Mouse (Mus musculus): ENCODE data around the gene Fpr1. TPM values are rescaled to one million over a fixed set of nuclear protein-coding genes. Genes with fewer than 3 reads are reported as not detected.
A peak's percentile ranks its signal among the peaks of the same experiment; 100 is the strongest.

Gene Fpr1
- polyA plus RNA-seq, 1 experiment from 2014 or later: not detected

DNA sequence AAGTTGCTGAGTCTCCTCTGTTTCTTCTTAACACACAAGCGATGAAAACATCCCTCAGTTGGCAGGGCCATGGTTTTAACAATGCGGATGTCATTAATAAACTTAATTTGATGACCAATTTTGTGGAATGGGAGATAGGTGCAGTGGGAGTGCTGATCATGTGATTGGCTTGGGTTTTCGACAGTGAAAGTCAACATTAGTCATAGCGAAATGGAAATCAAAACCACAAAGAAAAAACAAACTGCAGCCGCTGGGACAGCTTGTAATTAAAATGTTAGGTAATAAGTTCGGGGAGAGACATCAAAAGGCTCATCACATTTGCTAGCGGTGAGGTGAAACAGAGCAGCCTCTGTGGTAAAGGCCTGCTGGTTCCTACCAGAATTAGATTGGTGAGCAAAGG, 42.9 kb downstream of the Fpr1 start:
- ATAC-seq (ENCODE audit: low FRiP score) (no peak), DNase-seq (ENCODE audit: low spot score, missing footprints) (no peak)
- Histone ChIP-seq H3K4me1 (ENCODE audit: control insufficient read depth, insufficient read depth, low read length) (peaks cover 7% of the 10 kb centered on the region), H3K9me3 (ENCODE audit: control insufficient read depth, low read length) (no peaks in the 10 kb centered on the region), H3K36me3 (ENCODE audit: control insufficient read depth, insufficient read depth, low read length) (peaks cover 3% of the 10 kb centered on the region; the same call in 1 of the 2 replicates), H3K9ac (ENCODE audit: low read length) (no peak overlapping the region), H3K4me2 (no peak overlapping the region), H3K27me3 (ENCODE audit: control insufficient read depth, insufficient read depth, low read length) (no peaks in the 10 kb centered on the region), H3K4me3 (ENCODE audit: low read depth, low read length) (no peak overlapping the region), H3K27ac (ENCODE audit: low read depth, low read length) (no peak overlapping the region)
- 93% methylated on average over 7 of the region's 7 CpGs for WGBS

DNA sequence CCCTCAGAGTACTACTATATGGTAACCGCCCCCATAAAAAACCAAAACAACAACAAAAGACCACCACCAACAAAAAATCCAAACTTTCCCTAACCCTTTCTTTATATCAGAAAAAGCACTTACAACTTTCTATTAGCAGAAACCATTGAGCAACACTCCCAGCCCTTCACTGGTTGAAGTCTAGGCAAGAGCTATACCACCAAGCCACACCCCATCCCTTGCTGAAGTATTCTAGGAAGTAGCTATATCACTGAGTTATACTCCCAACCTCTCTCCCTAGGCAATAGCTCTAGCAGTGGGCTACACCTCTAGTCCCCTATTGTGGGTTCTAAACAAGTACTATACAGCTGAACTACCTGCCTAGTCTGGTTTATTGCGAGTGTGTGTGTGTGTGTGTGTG, 44.5 kb downstream of the Fpr1 start:
- ATAC-seq (ENCODE audit: low FRiP score) (no peak), DNase-seq (ENCODE audit: low spot score, missing footprints) (no peak)
- no peaks in the 10 kb centered on the region for H3K9me3 ChIP-seq (ENCODE audit: control insufficient read depth, low read length)
- H3K27ac ChIP-seq (ENCODE audit: low read depth, low read length): no peak overlapping the region
- no peaks in the 10 kb centered on the region for H3K27me3 ChIP-seq (ENCODE audit: control insufficient read depth, insufficient read depth, low read length)
- H3K4me1 ChIP-seq (ENCODE audit: control insufficient read depth, insufficient read depth, low read length): peaks cover 14% of the 10 kb centered on the region
- 89% methylated on average over 2 of the region's 2 CpGs for WGBS
- H3K9ac ChIP-seq (ENCODE audit: low read length): no peak overlapping the region
- no peak overlapping the region for H3K4me3 ChIP-seq (ENCODE audit: low read depth, low read length)
- no peak overlapping the region for H3K4me2 ChIP-seq
- peaks cover 3% of the 10 kb centered on the region; the same call in 1 of the 2 replicates for H3K36me3 ChIP-seq (ENCODE audit: control insufficient read depth, insufficient read depth, low read length)

DNA sequence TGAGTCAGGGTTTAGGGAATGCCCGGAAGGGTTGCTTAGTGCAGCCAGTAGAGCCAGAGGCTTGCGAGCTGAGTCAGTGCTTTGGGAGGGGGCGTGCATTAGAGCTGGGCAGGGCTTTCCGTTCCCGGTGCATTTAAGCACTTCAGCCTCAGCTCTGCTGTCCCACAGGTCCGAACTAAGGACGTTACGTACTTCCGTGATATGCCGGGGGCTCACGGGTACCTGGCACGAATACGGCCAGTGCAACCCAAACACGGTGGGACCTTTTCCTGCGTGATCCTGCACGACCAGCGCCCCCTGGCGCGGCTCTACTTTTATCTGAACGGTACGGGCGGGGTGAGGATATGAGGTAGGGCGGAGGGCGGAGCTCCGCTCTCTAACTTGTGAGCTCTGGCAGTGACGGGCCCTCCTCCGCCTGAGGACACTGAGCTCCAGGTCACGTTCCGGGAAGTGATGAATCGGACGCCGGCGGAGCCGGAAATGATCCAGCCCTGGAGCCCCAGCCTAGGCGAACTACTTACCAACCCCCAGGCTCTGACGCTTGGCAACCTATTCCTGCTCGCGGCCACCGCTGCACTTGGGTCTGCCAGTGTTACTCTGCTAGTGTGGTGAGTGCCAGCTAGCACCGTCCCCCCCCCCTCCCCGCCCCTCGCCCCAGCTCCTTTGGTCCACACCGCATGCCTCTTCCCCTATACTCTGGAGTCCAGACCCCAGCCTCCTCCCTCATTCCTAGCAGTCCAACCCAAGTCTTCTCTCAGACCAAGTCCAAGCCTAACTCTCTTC, 45.6 kb downstream of the Fpr1 start:
- under 1% methylated on average over 43 of the region's 43 CpGs for WGBS
- DNase-seq (ENCODE audit: low spot score, missing footprints) (peak; percentile 97), ATAC-seq (ENCODE audit: low FRiP score) (peak; percentile 98)
- no peaks in the 10 kb centered on the region for H3K9me3 ChIP-seq (ENCODE audit: control insufficient read depth, low read length)
- H3K4me3 ChIP-seq (ENCODE audit: low read depth, low read length): peak overlapping the region; percentile 37
- peak overlapping the region; percentile 58 for H3K9ac ChIP-seq (ENCODE audit: low read length)
- no peaks in the 10 kb centered on the region for H3K27me3 ChIP-seq (ENCODE audit: control insufficient read depth, insufficient read depth, low read length)
- H3K4me1 ChIP-seq (ENCODE audit: control insufficient read depth, insufficient read depth, low read length): peaks cover 14% of the 10 kb centered on the region
- peak overlapping the region; percentile 60 for H3K4me2 ChIP-seq
- H3K36me3 ChIP-seq (ENCODE audit: control insufficient read depth, insufficient read depth, low read length): peaks cover 3% of the 10 kb centered on the region; the same call in 1 of the 2 replicates
- peak overlapping the region; percentile 32 for H3K27ac ChIP-seq (ENCODE audit: low read depth, low read length)

DNA sequence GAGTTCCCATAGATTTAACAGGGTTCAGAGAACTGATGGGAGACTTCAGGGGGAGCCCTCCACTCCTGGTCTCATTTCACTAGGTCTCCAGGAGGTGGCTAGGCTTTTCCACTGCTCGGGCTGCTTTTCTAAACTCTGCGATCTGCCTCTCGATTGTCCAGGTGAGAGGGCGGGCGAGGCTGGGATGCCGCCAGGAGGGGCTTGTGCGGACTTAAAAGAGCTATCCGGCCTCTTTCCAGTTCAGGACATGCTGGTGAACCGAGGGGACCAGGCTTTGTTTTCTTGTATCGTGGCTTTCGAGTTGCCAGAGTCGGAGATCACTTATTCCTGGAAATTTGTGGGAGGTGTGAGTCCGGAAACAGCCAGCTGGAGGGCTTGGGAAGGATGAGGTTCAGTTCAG, 46.3 kb downstream of the Fpr1 start:
- peak overlapping the region; percentile 32 for H3K27ac ChIP-seq (ENCODE audit: low read depth, low read length)
- no peak for ATAC-seq (ENCODE audit: low FRiP score)
- peaks cover 3% of the 10 kb centered on the region; the same call in 1 of the 2 replicates for H3K36me3 ChIP-seq (ENCODE audit: control insufficient read depth, insufficient read depth, low read length)
- peak overlapping the region; percentile 48; the same call in 1 of the 2 replicates for H3K9ac ChIP-seq (ENCODE audit: low read length)
- peak; percentile 93 for DNase-seq (ENCODE audit: low spot score, missing footprints)
- H3K4me3 ChIP-seq (ENCODE audit: low read depth, low read length): peak overlapping the region; percentile 37
- H3K27me3 ChIP-seq (ENCODE audit: control insufficient read depth, insufficient read depth, low read length): no peaks in the 10 kb centered on the region
- peak overlapping the region; percentile 60 for H3K4me2 ChIP-seq
- H3K9me3 ChIP-seq (ENCODE audit: control insufficient read depth, low read length): no peaks in the 10 kb centered on the region
- WGBS: 7% methylated on average over 13 of the region's 13 CpGs
- H3K4me1 ChIP-seq (ENCODE audit: control insufficient read depth, insufficient read depth, low read length): peaks cover 14% of the 10 kb centered on the region

DNA sequence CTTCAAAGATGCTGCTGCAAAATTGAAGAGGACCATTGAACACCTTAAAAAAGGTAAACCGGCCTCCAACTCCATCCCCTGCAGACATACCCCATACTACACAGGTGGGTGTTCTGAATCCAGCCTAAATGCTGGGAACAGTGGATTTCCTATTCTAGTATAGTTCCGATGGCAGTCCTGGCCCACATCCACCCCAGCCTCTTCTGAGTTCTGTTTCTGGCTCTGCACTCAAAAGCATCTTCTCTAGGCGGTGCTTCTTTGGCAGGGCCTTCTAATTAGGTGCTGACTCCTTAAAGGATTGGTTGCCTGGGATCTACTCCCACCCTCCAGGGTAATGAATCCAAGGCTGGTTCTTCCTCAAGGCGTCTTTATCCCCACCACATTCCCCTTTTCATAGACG, 47.6 kb downstream of the Fpr1 start:
- Histone ChIP-seq H3K4me3 (ENCODE audit: low read depth, low read length) (no peak overlapping the region), H3K9me3 (ENCODE audit: control insufficient read depth, low read length) (no peaks in the 10 kb centered on the region), H3K27ac (ENCODE audit: low read depth, low read length) (no peak overlapping the region), H3K4me1 (ENCODE audit: control insufficient read depth, insufficient read depth, low read length) (peaks cover 21% of the 10 kb centered on the region), H3K27me3 (ENCODE audit: control insufficient read depth, insufficient read depth, low read length) (no peaks in the 10 kb centered on the region), H3K4me2 (no peak overlapping the region), H3K9ac (ENCODE audit: low read length) (no peak overlapping the region), H3K36me3 (ENCODE audit: control insufficient read depth, insufficient read depth, low read length) (peaks cover 13% of the 10 kb centered on the region; the same call in 1 of the 2 replicates)
- ATAC-seq (ENCODE audit: low FRiP score) (no peak), DNase-seq (ENCODE audit: low spot score, missing footprints) (no peak)
- WGBS: 77% methylated on average over 5 of the region's 5 CpGs

DNA sequence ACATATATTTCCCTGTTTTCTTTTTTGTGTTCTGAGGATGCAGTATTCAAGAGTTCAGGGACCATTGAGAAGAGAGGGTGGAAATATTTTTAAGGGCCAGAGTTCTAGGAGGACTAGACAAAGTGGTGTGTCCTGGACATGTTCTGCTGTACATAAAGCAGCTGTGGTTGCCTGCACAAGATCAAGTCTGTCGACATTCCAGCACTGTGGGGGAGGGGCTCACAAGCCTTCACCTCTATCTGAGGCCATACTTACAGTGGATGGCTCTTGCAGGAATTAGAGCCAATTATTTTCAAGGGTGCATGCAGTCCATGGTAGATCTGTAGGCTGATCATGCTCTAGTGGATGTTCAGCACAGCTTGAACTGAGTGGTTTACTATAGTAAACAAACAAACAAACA, 48.8 kb downstream of the Fpr1 start:
- Histone ChIP-seq H3K4me2 (no peak overlapping the region), H3K4me1 (ENCODE audit: control insufficient read depth, insufficient read depth, low read length) (peaks cover 27% of the 10 kb centered on the region), H3K4me3 (ENCODE audit: low read depth, low read length) (no peak overlapping the region), H3K27me3 (ENCODE audit: control insufficient read depth, insufficient read depth, low read length) (no peaks in the 10 kb centered on the region), H3K9me3 (ENCODE audit: control insufficient read depth, low read length) (no peaks in the 10 kb centered on the region), H3K9ac (ENCODE audit: low read length) (no peak overlapping the region), H3K36me3 (ENCODE audit: control insufficient read depth, insufficient read depth, low read length) (peaks cover 12% of the 10 kb centered on the region; the same call in 1 of the 2 replicates), H3K27ac (ENCODE audit: low read depth, low read length) (no peak overlapping the region)
- DNase-seq (ENCODE audit: low spot score, missing footprints) (no peak), ATAC-seq (ENCODE audit: low FRiP score) (no peak)
- WGBS: 21% methylated on average over 1 of the region's 1 CpGs

DNA sequence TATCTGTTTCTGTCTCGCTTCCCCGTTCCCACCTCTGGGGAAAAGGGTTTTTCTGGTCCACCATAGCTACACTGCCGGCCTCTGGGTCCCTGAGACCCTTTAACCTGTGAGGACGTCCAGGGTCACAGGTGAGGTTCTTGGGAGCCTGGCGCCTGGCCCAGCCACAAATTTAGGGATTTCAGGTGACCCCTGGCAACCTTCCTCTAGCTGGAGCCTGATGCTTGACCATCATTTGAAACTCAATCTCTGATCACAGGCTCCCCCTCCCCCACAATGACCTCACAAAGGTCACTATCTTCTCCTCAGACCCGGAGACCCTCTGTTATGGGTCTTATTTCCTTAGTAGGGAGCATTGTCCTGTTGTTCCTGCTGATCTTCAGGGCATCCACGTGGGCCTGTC, 53.0 kb downstream of the Fpr1 start:
- DNase-seq (ENCODE audit: low spot score, missing footprints): peak; percentile 70
- Histone ChIP-seq H3K4me2 (no peak overlapping the region; the same call in 1 of the 2 replicates), H3K4me1 (ENCODE audit: control insufficient read depth, insufficient read depth, low read length) (peaks cover 27% of the 10 kb centered on the region), H3K36me3 (ENCODE audit: control insufficient read depth, insufficient read depth, low read length) (peaks cover 12% of the 10 kb centered on the region; the same call in 1 of the 2 replicates), H3K27me3 (ENCODE audit: control insufficient read depth, insufficient read depth, low read length) (no peaks in the 10 kb centered on the region), H3K9ac (ENCODE audit: low read length) (no peak overlapping the region), H3K9me3 (ENCODE audit: control insufficient read depth, low read length) (no peaks in the 10 kb centered on the region), H3K27ac (ENCODE audit: low read depth, low read length) (no peak overlapping the region), H3K4me3 (ENCODE audit: low read depth, low read length) (no peak overlapping the region)
- WGBS: 74% methylated on average over 7 of the region's 7 CpGs
- ATAC-seq (ENCODE audit: low FRiP score): no peak

DNA sequence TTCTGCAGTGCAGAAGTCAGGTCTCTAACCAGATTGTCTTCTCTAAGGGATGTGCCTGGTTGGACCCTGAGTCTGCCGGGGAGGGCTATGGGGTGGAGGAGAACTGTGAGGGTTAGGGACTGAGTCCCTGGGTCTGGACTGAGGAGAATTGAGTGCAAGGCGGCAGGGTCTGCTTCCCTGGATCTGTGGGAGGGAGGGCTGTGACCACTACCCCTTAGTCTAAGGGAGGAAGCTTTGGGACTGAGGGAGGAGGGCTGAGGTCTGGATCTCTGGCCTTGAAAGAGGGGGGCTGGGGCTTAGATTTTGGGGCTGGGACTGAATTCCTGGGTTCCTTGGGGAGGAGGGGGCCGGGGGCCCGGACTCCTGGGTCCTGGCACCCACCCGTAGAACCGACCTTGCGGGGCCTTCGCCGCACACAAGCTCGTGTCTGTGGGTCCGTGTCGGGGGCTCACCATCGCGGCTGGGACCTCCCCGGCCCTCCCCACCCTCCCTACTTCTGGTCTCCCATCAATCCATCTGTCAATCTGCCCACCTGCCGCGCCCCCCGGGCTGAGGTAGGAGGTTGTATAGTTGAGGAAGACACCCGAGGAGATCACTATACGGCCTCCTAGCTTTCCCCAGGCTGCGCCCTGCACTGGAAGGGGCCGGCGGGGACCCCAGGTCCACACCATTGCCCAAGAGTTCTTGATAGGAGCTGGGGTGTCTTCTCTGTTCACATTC, 53.8 kb downstream of the Fpr1 start:
- Histone ChIP-seq H3K36me3 (ENCODE audit: control insufficient read depth, insufficient read depth, low read length) (peaks cover 12% of the 10 kb centered on the region; the same call in 1 of the 2 replicates), H3K27me3 (ENCODE audit: control insufficient read depth, insufficient read depth, low read length) (no peaks in the 10 kb centered on the region), H3K9ac (ENCODE audit: low read length) (peak overlapping the region; percentile 92), H3K27ac (ENCODE audit: low read depth, low read length) (peak overlapping the region; percentile 99; the same call in 1 of the 2 replicates), H3K4me3 (ENCODE audit: low read depth, low read length) (peak overlapping the region; percentile 89), H3K4me1 (ENCODE audit: control insufficient read depth, insufficient read depth, low read length) (peaks cover 30% of the 10 kb centered on the region), H3K9me3 (ENCODE audit: control insufficient read depth, low read length) (no peaks in the 10 kb centered on the region), H3K4me2 (peak overlapping the region; percentile 82)
- ATAC-seq (ENCODE audit: low FRiP score) (no peak), DNase-seq (ENCODE audit: low spot score, missing footprints) (peak; percentile 81)
- WGBS: 69% methylated on average over 23 of the region's 23 CpGs
